Mouse (Mus musculus): ENCODE measurements around the gene Gm340. TPM values are rescaled to one million over a fixed set of nuclear protein-coding genes. Genes with fewer than 3 reads are reported as not detected.

The Gm340 gene
- polyA plus RNA-seq, 1 experiment from 2014 or later: 7.3 TPM

GRCm38 (mm10) chr19:41600647-41601046 is 18.5 kb downstream of the Gm340 start:
- DNase-seq (ENCODE audit: low spot score): no peak
- H3K27ac ChIP-seq (ENCODE audit: low read depth, low read length): no peak overlapping the region
- no peaks in the 10 kb centered on the region for H3K9me3 ChIP-seq (ENCODE audit: control insufficient read depth, low read length)
- 56% methylated on average over 11 of the region's 11 CpGs for WGBS
- H3K9ac ChIP-seq (ENCODE audit: low read depth, low read length): no peak overlapping the region
- H3K4me1 ChIP-seq (replicated peaks; ENCODE audit: control insufficient read depth, insufficient read depth, low read length): no peaks in the 10 kb centered on the region
- H3K4me2 ChIP-seq (replicated peaks; ENCODE audit: low read depth, low read length): no peak overlapping the region
- H3K4me3 ChIP-seq (ENCODE audit: low read depth, low read length): no peak overlapping the region
- H3K27me3 ChIP-seq (ENCODE audit: control insufficient read depth, insufficient read depth, low read length): no peaks in the 10 kb centered on the region
- no peaks in the 10 kb centered on the region for H3K36me3 ChIP-seq (ENCODE audit: control insufficient read depth, insufficient read depth, low read length)
- ATAC-seq (ENCODE audit: low FRiP score): no peak

- no peaks in the 10 kb centered on the region for H3K36me3 ChIP-seq (ENCODE audit: control insufficient read depth, insufficient read depth, low read length)
- H3K9me3 ChIP-seq (ENCODE audit: control insufficient read depth, low read length): no peaks in the 10 kb centered on the region
- DNase-seq (ENCODE audit: low spot score) (no peak), ATAC-seq (ENCODE audit: low FRiP score) (no peak)
- H3K27me3 ChIP-seq (ENCODE audit: control insufficient read depth, insufficient read depth, low read length): peaks cover 3% of the 10 kb centered on the region; the same call in 1 of the 2 replicates
- H3K27ac ChIP-seq (ENCODE audit: low read depth, low read length): no peak overlapping the region
- no peak overlapping the region for H3K4me2 ChIP-seq (replicated peaks; ENCODE audit: low read depth, low read length)
- H3K4me3 ChIP-seq (ENCODE audit: low read depth, low read length): no peak overlapping the region
- H3K4me1 ChIP-seq (replicated peaks; ENCODE audit: control insufficient read depth, insufficient read depth, low read length): no peaks in the 10 kb centered on the region
- WGBS: 76% methylated on average over 10 of the region's 10 CpGs
- no peak overlapping the region for H3K9ac ChIP-seq (ENCODE audit: low read depth, low read length)
Observed at GRCm38 (mm10) chr19:41606208-41606987, 24.2 kb downstream of the Gm340 start.

GRCm38 (mm10) chr19:41611683-41612082 is 29.5 kb downstream of the Gm340 start:
- no peaks in the 10 kb centered on the region for H3K36me3 ChIP-seq (ENCODE audit: control insufficient read depth, insufficient read depth, low read length)
- no peak overlapping the region for H3K4me3 ChIP-seq (ENCODE audit: low read depth, low read length)
- H3K27me3 ChIP-seq (ENCODE audit: control insufficient read depth, insufficient read depth, low read length): peaks cover 12% of the 10 kb centered on the region; the same call in 1 of the 2 replicates
- H3K4me1 ChIP-seq (replicated peaks; ENCODE audit: control insufficient read depth, insufficient read depth, low read length): peaks cover 5% of the 10 kb centered on the region; the same call in 1 of the 2 replicates
- H3K9ac ChIP-seq (ENCODE audit: low read depth, low read length): no peak overlapping the region
- H3K4me2 ChIP-seq (replicated peaks; ENCODE audit: low read depth, low read length): no peak overlapping the region
- 86% methylated on average over 6 of the region's 6 CpGs for WGBS
- DNase-seq (ENCODE audit: low spot score): no peak
- no peak overlapping the region for H3K27ac ChIP-seq (ENCODE audit: low read depth, low read length)
- no peaks in the 10 kb centered on the region for H3K9me3 ChIP-seq (ENCODE audit: control insufficient read depth, low read length)
- no peak for ATAC-seq (ENCODE audit: low FRiP score)

- 23% methylated on average over 15 of the region's 16 CpGs for WGBS
- Histone ChIP-seq H3K9ac (ENCODE audit: low read depth, low read length) (no peak overlapping the region), H3K4me2 (replicated peaks; ENCODE audit: low read depth, low read length) (no peak overlapping the region), H3K36me3 (ENCODE audit: control insufficient read depth, insufficient read depth, low read length) (no peaks in the 10 kb centered on the region), H3K4me3 (ENCODE audit: low read depth, low read length) (no peak overlapping the region), H3K4me1 (replicated peaks; ENCODE audit: control insufficient read depth, insufficient read depth, low read length) (peaks cover 13% of the 10 kb centered on the region), H3K27ac (ENCODE audit: low read depth, low read length) (no peak overlapping the region), H3K9me3 (ENCODE audit: control insufficient read depth, low read length) (no peaks in the 10 kb centered on the region), H3K27me3 (ENCODE audit: control insufficient read depth, insufficient read depth, low read length) (peaks cover 18% of the 10 kb centered on the region)
- ATAC-seq (ENCODE audit: low FRiP score) (peak; percentile 48; the same call in 1 of the 2 replicates), DNase-seq (ENCODE audit: low spot score) (peak; percentile 53)
Observed at GRCm38 (mm10) chr19:41613325-41614087, 31.3 kb downstream of the Gm340 start.

- DNase-seq (ENCODE audit: low spot score) (peak; percentile 76), ATAC-seq (ENCODE audit: low FRiP score) (peak; percentile 77)
- no peak overlapping the region for H3K4me2 ChIP-seq (replicated peaks; ENCODE audit: low read depth, low read length)
- H3K4me3 ChIP-seq (ENCODE audit: low read depth, low read length): no peak overlapping the region
- no peak overlapping the region for H3K9ac ChIP-seq (ENCODE audit: low read depth, low read length)
- no peaks in the 10 kb centered on the region for H3K9me3 ChIP-seq (ENCODE audit: control insufficient read depth, low read length)
- H3K27me3 ChIP-seq (ENCODE audit: control insufficient read depth, insufficient read depth, low read length): peaks cover 18% of the 10 kb centered on the region
- WGBS: 44% methylated on average over 11 of the region's 11 CpGs
- no peak overlapping the region for H3K27ac ChIP-seq (ENCODE audit: low read depth, low read length)
- peaks cover 14% of the 10 kb centered on the region for H3K4me1 ChIP-seq (replicated peaks; ENCODE audit: control insufficient read depth, insufficient read depth, low read length)
- no peaks in the 10 kb centered on the region for H3K36me3 ChIP-seq (ENCODE audit: control insufficient read depth, insufficient read depth, low read length)
Observed at GRCm38 (mm10) chr19:41615606-41616224, 33.5 kb downstream of the Gm340 start.

GRCm38 (mm10) chr19:41616274-41616673 is 34.1 kb downstream of the Gm340 start:
- WGBS: 74% methylated on average over 6 of the region's 6 CpGs
- Histone ChIP-seq H3K4me1 (replicated peaks; ENCODE audit: control insufficient read depth, insufficient read depth, low read length) (peaks cover 14% of the 10 kb centered on the region), H3K27me3 (ENCODE audit: control insufficient read depth, insufficient read depth, low read length) (peaks cover 15% of the 10 kb centered on the region), H3K36me3 (ENCODE audit: control insufficient read depth, insufficient read depth, low read length) (no peaks in the 10 kb centered on the region), H3K27ac (ENCODE audit: low read depth, low read length) (no peak overlapping the region), H3K4me2 (replicated peaks; ENCODE audit: low read depth, low read length) (no peak overlapping the region), H3K4me3 (ENCODE audit: low read depth, low read length) (no peak overlapping the region), H3K9ac (ENCODE audit: low read depth, low read length) (no peak overlapping the region), H3K9me3 (ENCODE audit: control insufficient read depth, low read length) (no peaks in the 10 kb centered on the region)
- DNase-seq (ENCODE audit: low spot score) (no peak), ATAC-seq (ENCODE audit: low FRiP score) (no peak)

- peaks cover 14% of the 10 kb centered on the region for H3K4me1 ChIP-seq (replicated peaks; ENCODE audit: control insufficient read depth, insufficient read depth, low read length)
- H3K27ac ChIP-seq (ENCODE audit: low read depth, low read length): no peak overlapping the region
- H3K4me3 ChIP-seq (ENCODE audit: low read depth, low read length): no peak overlapping the region
- H3K9ac ChIP-seq (ENCODE audit: low read depth, low read length): no peak overlapping the region
- H3K9me3 ChIP-seq (ENCODE audit: control insufficient read depth, low read length): no peaks in the 10 kb centered on the region
- H3K4me2 ChIP-seq (replicated peaks; ENCODE audit: low read depth, low read length): no peak overlapping the region
- peaks cover 15% of the 10 kb centered on the region for H3K27me3 ChIP-seq (ENCODE audit: control insufficient read depth, insufficient read depth, low read length)
- ATAC-seq (ENCODE audit: low FRiP score) (no peak), DNase-seq (ENCODE audit: low spot score) (no peak)
- H3K36me3 ChIP-seq (ENCODE audit: control insufficient read depth, insufficient read depth, low read length): no peaks in the 10 kb centered on the region
- WGBS: 76% methylated on average over 13 of the region's 13 CpGs
Observed at GRCm38 (mm10) chr19:41617102-41617501, 34.9 kb downstream of the Gm340 start.

- Histone ChIP-seq H3K9me3 (ENCODE audit: control insufficient read depth, low read length) (no peaks in the 10 kb centered on the region), H3K4me3 (ENCODE audit: low read depth, low read length) (no peak overlapping the region), H3K27me3 (ENCODE audit: control insufficient read depth, insufficient read depth, low read length) (peaks cover 15% of the 10 kb centered on the region), H3K4me1 (replicated peaks; ENCODE audit: control insufficient read depth, insufficient read depth, low read length) (peaks cover 12% of the 10 kb centered on the region), H3K27ac (ENCODE audit: low read depth, low read length) (no peak overlapping the region), H3K36me3 (ENCODE audit: control insufficient read depth, insufficient read depth, low read length) (no peaks in the 10 kb centered on the region), H3K4me2 (replicated peaks; ENCODE audit: low read depth, low read length) (no peak overlapping the region), H3K9ac (ENCODE audit: low read depth, low read length) (no peak overlapping the region)
- 0 out of 2 replicates have a peak, but pooled peaks have one; percentile 39 for ATAC-seq (ENCODE audit: low FRiP score)
- no peak for DNase-seq (ENCODE audit: low spot score)
- WGBS: 69% methylated on average over 6 of the region's 6 CpGs
Observed at GRCm38 (mm10) chr19:41618153-41618657, 36.0 kb downstream of the Gm340 start.

All from hindbrain, embryonic 11.5 days (tissue).